Mouse (Mus musculus) testis, adult 2 months (tissue): Measurements from ENCODE around the gene Prelid1.

Source experiments
- CTCF ChIP-seq: fragments of 200-500 bp; IDR thresholded peaks from 2 replicates; pipeline ENCODE4 v1.5.1; 2012; ENCODE audit warnings: low read depth, mild to moderate bottlenecking, inconsistent platforms, low read length, moderate library complexity; ENCODE audit not compliant: control insufficient read depth, insufficient read depth, insufficient replicate concordance
- POLR2A ChIP-seq: fragments of 200-500 bp; IDR thresholded peaks from 2 replicates; pipeline ENCODE4 v1.6.1; 2012; ENCODE audit warnings: low read depth, mild to moderate bottlenecking, inconsistent platforms, low read length, moderate library complexity; ENCODE audit not compliant: control insufficient read depth

DNA sequence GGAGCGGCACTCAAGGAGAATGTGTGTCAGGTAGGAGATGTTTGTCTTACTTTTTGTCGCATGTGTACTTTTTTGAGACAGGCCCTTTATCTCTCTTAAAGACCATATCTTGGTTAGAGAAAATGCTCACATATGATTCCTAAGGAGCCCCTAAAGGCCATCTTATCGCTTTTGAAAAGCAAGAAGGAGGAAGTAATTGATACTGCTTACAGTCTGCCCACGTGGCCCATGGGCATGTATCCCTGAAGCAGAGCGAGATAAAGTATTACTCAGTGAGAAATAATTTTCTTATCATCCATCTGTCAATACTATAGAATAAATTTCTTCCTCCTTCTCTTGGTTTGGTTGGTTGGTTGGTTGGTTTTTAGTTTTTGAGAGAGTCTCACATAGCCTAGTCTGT lies 42.7 kb upstream of the Prelid1 start:
- TF ChIP-seq CTCF (no peak), POLR2A (no peak)
